Mouse (Mus musculus): ENCODE measurements at regions not wholly inside any gene's neighbourhood (a gene's known extent, or its start where the extent isn't known, plus 50 kb on each side); places are given as distances from the start of the nearest gene placed in this dataset.
A peak's percentile ranks its signal among the peaks of the same experiment; 100 is the strongest.
"Not testable (repeated sequence)": the region's sequence is repeated elsewhere in the genome, so short reads cannot be mapped to it uniquely, and the experiment has no call there.

GRCm38 (mm10) chr9:5575072-5575471, 229.8 kb downstream of the Casp12 start:
- TF ChIP-seq POLR2A (IDR thresholded peaks at IDR 0.05; ENCODE audit: extremely low read depth, insufficient read depth, low read length), result no peak
- TF ChIP-seq CTCF (IDR thresholded peaks at IDR 0.05; ENCODE audit: extremely low read depth, insufficient read depth, low read length), result no peak
- H3K27ac ChIP-seq (ENCODE audit: insufficient read depth, low read length), result no peak overlapping the region
- no peak overlapping the region for H3K4me3 ChIP-seq (ENCODE audit: insufficient read depth, low read length)
- H3K4me1 ChIP-seq (ENCODE audit: control insufficient read depth, insufficient read depth, low read length), result no peaks in the 10 kb centered on the region

DNA sequence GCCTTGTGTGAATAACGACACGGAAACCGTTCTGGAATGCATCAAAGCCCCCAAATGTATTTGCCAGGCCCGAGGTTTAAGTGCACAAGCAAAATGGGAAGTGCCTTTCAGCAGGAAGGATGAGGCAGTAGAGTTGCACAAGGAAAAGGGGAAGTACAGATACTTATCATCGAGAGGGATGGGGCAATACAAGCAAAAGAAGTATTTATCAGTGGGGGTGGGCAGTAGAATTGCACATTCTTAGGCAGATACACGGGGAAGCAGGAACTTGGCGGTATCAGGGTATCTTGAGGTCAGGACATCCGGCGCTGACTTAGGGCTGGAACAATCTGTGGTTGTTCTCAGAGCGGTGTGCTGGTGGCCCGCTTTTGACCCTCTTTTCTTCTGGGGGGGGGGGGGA, 232.9 kb downstream of the Casp12 start:
- H3K4me1 ChIP-seq (ENCODE audit: control insufficient read depth, insufficient read depth, low read length); H3K4me3 ChIP-seq (ENCODE audit: insufficient read depth, low read length); H3K27ac ChIP-seq (ENCODE audit: insufficient read depth, low read length): not testable (repeated sequence)

- TF ChIP-seq CTCF (IDR thresholded peaks at IDR 0.05; ENCODE audit: extremely low read depth, insufficient read depth, low read length) (no peak), POLR2A (IDR thresholded peaks at IDR 0.05; ENCODE audit: extremely low read depth, insufficient read depth, low read length) (no peak)
- Histone ChIP-seq H3K4me3 (ENCODE audit: insufficient read depth, low read length) (no peak overlapping the region), H3K27ac (ENCODE audit: insufficient read depth, low read length) (no peak overlapping the region), H3K4me1 (ENCODE audit: control insufficient read depth, insufficient read depth, low read length) (no peaks in the 10 kb centered on the region)
These were observed 250.8 kb downstream of the Casp12 start for GRCm38 (mm10) chr9:5595891-5596635.

DNA sequence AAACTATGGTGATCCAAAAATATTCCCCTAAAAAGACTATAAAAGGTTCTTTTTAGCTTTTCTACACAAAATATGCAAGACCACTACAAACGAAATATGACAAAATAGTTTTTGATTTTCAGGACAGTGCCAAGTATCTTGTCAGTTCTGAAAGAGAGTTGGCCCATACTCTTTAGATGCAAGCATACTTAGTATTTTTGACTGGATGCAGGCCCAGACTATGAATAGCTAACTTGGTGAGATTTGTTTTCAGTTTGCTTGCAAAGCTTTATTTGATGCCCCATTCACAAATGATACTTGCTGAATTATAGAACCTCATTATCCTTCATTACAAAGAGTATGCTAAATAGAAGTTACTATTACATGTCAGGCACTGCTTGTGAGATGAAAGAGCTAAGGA, 258.8 kb downstream of the Casp12 start:
- H3K4me1 ChIP-seq (ENCODE audit: control insufficient read depth, insufficient read depth, low read length), result no peaks in the 10 kb centered on the region
- no peak overlapping the region for H3K4me3 ChIP-seq (ENCODE audit: insufficient read depth, low read length)
- H3K27ac ChIP-seq (ENCODE audit: insufficient read depth, low read length), result no peak overlapping the region
- TF ChIP-seq POLR2A (IDR thresholded peaks at IDR 0.05; ENCODE audit: extremely low read depth, insufficient read depth, low read length) (no peak), CTCF (IDR thresholded peaks at IDR 0.05; ENCODE audit: extremely low read depth, insufficient read depth, low read length) (no peak)

DNA sequence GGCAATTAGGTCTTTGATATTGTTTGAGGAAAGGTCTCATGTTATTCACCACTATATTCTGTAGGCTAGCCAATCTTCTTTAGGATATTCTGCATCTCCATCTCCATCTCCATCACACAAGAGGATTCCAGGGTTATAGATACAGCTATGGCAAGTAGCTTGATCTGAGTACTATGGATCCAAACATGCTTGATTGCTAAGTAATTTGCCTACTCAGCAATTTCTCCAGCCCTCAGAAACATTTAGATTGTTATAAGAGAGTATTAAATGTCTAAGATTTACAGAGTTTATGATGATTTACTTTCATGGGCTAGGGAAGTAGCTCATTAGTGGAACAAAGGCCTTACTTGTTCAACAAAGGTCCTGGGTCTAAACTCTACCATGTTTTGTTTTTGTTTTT, 259.8 kb downstream of the Casp12 start:
- H3K27ac ChIP-seq (ENCODE audit: insufficient read depth, low read length), result no peak overlapping the region
- no peaks in the 10 kb centered on the region for H3K4me1 ChIP-seq (ENCODE audit: control insufficient read depth, insufficient read depth, low read length)
- no peak overlapping the region for H3K4me3 ChIP-seq (ENCODE audit: insufficient read depth, low read length)
- TF ChIP-seq POLR2A (IDR thresholded peaks at IDR 0.05; ENCODE audit: extremely low read depth, insufficient read depth, low read length), result no peak
- TF ChIP-seq CTCF (IDR thresholded peaks at IDR 0.05; ENCODE audit: extremely low read depth, insufficient read depth, low read length), result no peak

GRCm38 (mm10) chr9:5616725-5617124, 271.5 kb downstream of the Casp12 start:
- TF ChIP-seq POLR2A (IDR thresholded peaks at IDR 0.05; ENCODE audit: extremely low read depth, insufficient read depth, low read length), result no peak
- no peak for TF ChIP-seq CTCF (IDR thresholded peaks at IDR 0.05; ENCODE audit: extremely low read depth, insufficient read depth, low read length)

GRCm38 (mm10) chr9:5623396-5623795, 278.2 kb downstream of the Casp12 start:
- Histone ChIP-seq H3K27ac (ENCODE audit: insufficient read depth, low read length) (no peak overlapping the region), H3K4me3 (ENCODE audit: insufficient read depth, low read length) (no peak overlapping the region), H3K4me1 (ENCODE audit: control insufficient read depth, insufficient read depth, low read length) (no peaks in the 10 kb centered on the region)
- TF ChIP-seq POLR2A (IDR thresholded peaks at IDR 0.05; ENCODE audit: extremely low read depth, insufficient read depth, low read length) (no peak), CTCF (IDR thresholded peaks at IDR 0.05; ENCODE audit: extremely low read depth, insufficient read depth, low read length) (no peak)

More at GRCm38 (mm10) chr9:5616725-5617124, 271.5 kb downstream of the Casp12 start:
- no peak overlapping the region for H3K27ac ChIP-seq (ENCODE audit: insufficient read depth, low read length)
- H3K4me1 ChIP-seq (ENCODE audit: control insufficient read depth, insufficient read depth, low read length), result no peaks in the 10 kb centered on the region
- H3K4me3 ChIP-seq (ENCODE audit: insufficient read depth, low read length), result no peak overlapping the region

- no peak overlapping the region for H3K4me3 ChIP-seq (ENCODE audit: insufficient read depth, low read length)
- H3K27ac ChIP-seq (ENCODE audit: insufficient read depth, low read length), result no peak overlapping the region
- no peaks in the 10 kb centered on the region for H3K4me1 ChIP-seq (ENCODE audit: control insufficient read depth, insufficient read depth, low read length)
- TF ChIP-seq CTCF (IDR thresholded peaks at IDR 0.05; ENCODE audit: extremely low read depth, insufficient read depth, low read length) (no peak), POLR2A (IDR thresholded peaks at IDR 0.05; ENCODE audit: extremely low read depth, insufficient read depth, low read length) (no peak)
These were observed 282.3 kb downstream of the Casp12 start for GRCm38 (mm10) chr9:5627521-5627920.

DNA sequence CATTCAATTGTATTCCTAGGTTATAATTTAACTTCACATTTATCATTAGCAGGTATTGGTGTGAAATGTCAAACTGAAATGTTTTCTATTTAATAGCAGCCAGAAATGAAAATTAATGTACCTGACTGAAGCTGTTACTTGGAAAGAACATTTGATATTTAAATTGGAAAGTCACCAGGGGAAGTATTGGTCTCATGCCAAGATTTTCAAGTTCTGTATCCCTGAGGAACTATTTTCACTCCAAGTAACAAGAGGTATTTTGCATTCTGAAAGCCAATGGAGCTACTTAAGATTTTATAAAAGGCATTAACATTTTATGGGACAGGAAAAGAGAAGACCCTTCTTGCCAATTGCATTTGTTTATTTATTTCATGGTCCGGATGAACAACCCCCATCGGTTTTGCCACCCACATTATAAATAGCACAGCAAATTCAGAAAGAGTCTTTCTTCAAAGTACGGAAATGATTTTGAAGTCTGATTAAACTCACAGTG, 289.3 kb downstream of the Casp12 start:
- TF ChIP-seq CTCF (IDR thresholded peaks at IDR 0.05; ENCODE audit: extremely low read depth, insufficient read depth, low read length), result no peak
- no peak for TF ChIP-seq POLR2A (IDR thresholded peaks at IDR 0.05; ENCODE audit: extremely low read depth, insufficient read depth, low read length)
- Histone ChIP-seq H3K4me3 (ENCODE audit: insufficient read depth, low read length) (no peak overlapping the region), H3K4me1 (ENCODE audit: control insufficient read depth, insufficient read depth, low read length) (no peaks in the 10 kb centered on the region; the same call in 1 of the 2 replicates), H3K27ac (ENCODE audit: insufficient read depth, low read length) (no peak overlapping the region)

GRCm38 (mm10) chr9:5634969-5635368, 289.7 kb downstream of the Casp12 start:
- TF ChIP-seq CTCF (IDR thresholded peaks at IDR 0.05; ENCODE audit: extremely low read depth, insufficient read depth, low read length) (peak; percentile 51; the same call in 1 of the 2 replicates), POLR2A (IDR thresholded peaks at IDR 0.05; ENCODE audit: extremely low read depth, insufficient read depth, low read length) (no peak)

More at GRCm38 (mm10) chr9:5634969-5635368, 289.7 kb downstream of the Casp12 start:
- Histone ChIP-seq H3K27ac (ENCODE audit: insufficient read depth, low read length) (no peak overlapping the region), H3K4me3 (ENCODE audit: insufficient read depth, low read length) (no peak overlapping the region), H3K4me1 (ENCODE audit: control insufficient read depth, insufficient read depth, low read length) (no peaks in the 10 kb centered on the region; the same call in 1 of the 2 replicates)

Measured in cortical plate, adult 2 months (tissue).